Mouse (Mus musculus): ENCODE measurements around the gene Ezr.

The Ezr gene

DNA sequence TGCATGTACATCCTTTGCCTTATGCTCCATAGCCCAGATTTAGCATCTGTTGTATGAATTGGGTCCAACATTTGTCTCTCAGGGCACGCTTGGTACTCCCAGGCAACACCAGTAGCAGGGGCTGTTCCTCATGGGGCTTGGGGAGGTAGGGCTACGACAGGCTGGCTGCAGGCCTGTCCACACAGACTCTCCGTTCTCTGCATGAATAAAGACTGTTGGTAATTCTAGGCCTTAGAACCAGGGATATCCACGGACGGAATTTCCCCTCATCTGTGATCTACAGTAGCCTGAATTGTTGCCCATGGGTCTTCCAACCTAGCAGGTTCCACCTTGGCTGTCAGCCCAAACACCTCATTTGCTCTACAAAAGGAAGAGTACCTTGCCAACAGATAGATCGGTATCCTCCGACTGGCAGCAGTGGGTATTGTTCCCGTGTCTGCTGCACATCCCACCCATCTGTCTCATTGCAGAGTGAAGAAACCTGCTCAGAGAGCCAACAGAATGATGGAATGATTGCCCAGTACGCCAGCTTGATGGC lies 7.1 kb upstream of the Ezr start:
- no peak for DNase-seq (ENCODE audit: low read depth, low spot score)

DNA sequence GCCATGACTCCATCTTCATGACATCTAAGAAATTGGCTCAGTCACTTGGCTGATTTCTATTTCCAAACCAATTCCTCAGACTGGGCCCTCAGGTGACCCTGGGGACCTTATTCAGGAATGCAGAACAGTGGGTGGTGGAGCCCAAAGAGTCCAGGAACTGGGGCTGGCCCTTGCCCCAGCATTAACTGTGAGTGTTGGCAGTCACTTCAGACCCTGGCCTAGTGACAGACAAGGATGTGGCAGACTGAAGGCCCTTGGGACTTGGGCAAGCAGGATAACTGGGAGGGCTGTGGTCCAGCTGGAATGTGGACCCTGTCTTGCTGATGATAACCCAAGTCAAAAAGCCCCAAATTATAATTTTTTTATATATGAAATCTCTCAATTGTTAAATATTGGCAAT lies 6.5 kb upstream of the Ezr start:
- DNase-seq (ENCODE audit: low read depth, low spot score), result no peak

DNA sequence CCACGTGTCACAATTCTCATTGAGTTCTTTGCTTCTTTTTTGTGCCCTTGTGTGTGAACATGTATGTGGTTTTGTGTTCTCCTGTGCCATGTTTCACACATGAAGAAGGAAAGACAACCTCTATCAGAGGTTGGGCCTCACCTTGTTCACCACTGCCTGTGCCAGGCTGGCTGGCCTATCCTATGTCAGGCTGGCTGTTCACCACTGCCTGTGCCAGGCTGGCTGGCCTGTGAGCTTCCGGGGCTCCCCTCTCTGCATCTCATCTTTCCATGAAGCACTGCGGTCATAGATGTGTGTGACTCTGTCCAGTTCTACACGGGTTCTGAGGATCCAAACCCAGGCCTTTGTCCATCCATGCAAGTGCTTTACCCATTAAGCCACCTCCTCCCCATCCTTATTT lies 4.7 kb upstream of the Ezr start:
- DNase-seq (ENCODE audit: low read depth, low spot score), result no peak

DNA sequence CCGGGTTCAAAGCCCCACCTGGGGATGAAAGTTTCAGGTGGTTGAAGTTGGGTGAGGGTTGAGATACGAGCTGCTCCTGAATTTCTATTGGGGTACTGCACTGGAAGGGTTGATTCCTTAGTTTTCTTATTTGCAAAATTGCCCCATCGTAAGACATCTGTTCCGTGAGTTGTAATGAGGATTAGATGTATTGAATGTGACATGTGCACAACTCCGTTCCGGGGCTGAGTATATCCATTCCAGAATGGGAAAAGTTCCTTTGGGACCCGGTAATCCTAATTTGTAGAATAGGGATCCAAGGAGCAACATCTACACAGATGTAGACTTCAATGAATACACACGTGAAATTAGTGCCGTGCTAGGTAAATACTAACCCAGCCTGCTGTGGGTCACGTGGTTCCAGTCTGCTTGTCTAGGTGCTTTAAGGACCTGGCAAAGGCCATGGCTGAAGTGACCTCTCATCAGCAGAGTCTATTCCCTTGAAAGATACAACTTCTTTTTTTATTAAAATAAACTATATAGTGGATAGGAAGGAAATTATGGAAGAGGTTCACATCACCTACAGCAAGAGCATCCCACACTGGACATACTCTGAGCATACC lies 1.3 kb upstream of the Ezr start:
- no peak for DNase-seq (ENCODE audit: low read depth, low spot score)

GRCm38 (mm10) chr17:6783006-6783661 lies 550 bp upstream of the Ezr start:
- DNase-seq (ENCODE audit: low read depth, low spot score), result no peak

DNA sequence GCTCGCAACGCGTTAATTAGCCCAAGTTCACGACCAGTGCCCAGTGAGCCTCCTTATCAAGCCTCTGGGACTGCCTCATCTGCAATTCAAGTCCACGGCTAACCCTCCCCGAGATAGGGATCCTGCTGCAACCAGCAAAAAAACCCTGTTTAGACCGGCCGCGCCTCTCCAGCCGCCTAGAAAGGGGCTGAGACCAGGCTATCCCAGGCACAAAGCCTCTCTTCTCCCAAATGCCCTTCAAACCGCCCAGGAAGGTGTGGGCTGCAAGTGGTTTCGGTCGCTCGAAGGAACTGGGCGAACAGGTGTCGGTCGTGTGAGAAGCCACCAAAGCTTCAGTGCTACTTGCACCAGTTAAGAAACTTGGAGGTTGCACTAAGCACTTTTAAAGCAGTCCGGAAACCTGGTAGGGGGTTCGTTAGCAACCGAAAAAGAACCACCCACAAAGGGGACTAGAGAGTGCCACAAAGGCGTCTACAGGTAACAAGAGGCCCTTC lies 504 bp downstream of the Ezr start:
- no peak for DNase-seq (ENCODE audit: low read depth, low spot score)

GRCm38 (mm10) chr17:6781273-6781672 lies 1.3 kb downstream of the Ezr start:
- DNase-seq (ENCODE audit: low read depth, low spot score), result no peak

DNA sequence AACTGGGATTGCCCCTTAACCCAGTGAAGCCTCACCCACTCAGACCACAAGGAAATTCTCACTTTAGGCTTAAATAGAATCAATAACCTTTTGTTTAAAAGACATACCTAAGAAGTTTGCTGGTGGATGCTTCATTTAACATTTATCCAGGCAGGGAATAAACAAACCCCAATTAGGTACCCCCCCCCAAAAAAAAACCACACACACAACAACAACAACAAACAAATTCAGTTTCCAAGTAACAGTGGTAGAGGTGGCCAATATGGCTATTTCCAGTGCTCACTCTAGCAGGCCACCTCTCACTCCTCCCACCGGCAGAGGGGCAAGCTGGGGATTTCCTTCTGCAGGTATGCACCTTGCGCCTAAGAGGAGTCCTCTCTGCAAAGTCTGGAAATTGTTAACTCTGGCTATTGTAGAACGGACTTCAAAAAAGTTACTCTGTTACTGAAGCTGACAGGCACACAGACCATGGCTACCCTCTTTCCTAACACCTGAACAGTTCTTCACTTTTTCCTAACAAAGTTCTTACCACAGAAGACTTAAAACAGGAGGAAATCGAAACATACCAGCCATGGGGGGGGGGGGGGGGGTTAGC lies 2.0 kb downstream of the Ezr start:
- DNase-seq (ENCODE audit: low read depth, low spot score), result no peak

- DNase-seq (ENCODE audit: low read depth, low spot score), result no peak
Observed at GRCm38 (mm10) chr17:6779632-6780031, 3.0 kb downstream of the Ezr start.

DNA sequence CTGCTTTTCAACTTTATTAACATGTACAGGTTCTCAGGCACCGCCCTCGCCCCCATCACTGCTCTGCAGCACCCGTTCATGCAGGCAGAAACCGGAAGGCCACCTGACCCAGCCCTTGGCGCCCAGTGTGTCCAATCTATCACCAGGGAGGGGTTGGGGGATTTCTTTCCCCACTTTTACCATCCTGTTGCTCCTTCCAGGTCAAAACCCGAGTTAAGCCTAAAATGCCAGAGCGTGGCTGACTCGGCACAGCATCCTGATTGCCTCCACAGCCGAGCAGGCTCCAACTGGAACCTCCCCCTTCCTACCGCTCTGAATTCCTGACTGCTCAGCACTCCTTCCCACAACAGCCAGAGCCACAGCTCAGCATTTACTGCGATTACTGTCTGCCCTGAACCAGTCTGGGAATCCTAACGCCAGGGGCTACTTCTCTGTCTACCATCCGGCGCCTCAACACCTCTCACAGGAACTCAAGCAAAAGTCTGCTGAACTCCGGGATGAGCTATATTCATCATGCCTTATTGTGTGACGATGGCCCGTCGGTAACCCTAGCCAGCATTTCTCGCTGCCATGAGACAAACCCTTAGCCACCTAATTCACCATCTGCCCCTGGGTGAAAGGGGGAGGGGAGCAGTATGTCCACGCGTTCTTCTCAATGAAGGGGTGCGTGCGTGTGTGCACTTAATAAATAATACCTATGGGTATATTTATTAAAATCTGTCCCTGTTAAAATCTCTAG lies 3.6 kb downstream of the Ezr start:
- DNase-seq (ENCODE audit: low read depth, low spot score), result no peak

DNA sequence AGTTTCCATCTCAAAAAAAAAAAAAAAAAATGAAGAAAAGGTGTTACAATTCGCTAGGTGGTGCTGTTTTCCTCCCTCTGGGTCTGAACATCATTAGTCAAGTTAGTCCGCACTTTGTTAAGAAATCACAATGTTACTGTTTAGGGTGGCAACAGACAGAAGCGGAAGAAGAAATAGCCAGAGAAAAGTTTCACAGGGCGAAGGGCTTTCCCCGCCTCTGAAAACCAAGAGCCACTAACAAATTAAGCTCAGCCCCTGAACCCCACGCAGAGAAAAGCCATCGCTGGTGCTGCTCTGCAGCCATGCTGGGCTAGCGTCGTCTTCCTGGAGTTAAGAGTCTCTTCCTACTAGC lies 4.3 kb downstream of the Ezr start:
- DNase-seq (ENCODE audit: low read depth, low spot score), result no peak

- DNase-seq (ENCODE audit: low read depth, low spot score), result no peak
Observed at GRCm38 (mm10) chr17:6777629-6778331, 4.8 kb downstream of the Ezr start.

- no peak for DNase-seq (ENCODE audit: low read depth, low spot score)
Observed at GRCm38 (mm10) chr17:6777061-6777460, 5.5 kb downstream of the Ezr start.

- no peak for DNase-seq (ENCODE audit: low read depth, low spot score)
Observed at GRCm38 (mm10) chr17:6776576-6776975, 6.0 kb downstream of the Ezr start.

DNA sequence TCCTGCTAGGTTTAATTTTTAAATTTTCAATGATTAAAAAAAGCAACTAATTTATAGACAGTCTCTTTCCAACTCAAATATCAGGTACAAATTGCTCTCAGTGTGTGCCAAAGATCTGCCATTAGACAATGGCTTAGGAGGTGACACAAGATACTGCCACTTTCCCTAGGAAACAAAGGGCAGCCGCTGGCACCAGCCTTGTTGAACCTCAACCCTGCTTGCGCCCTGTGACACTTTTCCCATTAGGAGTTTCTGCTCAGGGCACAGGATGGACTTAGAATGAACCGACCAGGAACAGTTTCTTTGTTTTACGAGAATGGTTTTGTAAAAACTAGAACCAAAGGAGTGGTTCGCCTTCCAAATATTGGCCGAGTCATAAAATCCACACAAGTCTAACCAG lies 6.5 kb downstream of the Ezr start:
- DNase-seq (ENCODE audit: low read depth, low spot score), result no peak

- DNase-seq (ENCODE audit: low read depth, low spot score), result no peak
Observed at GRCm38 (mm10) chr17:6775671-6776070, 6.9 kb downstream of the Ezr start.

- DNase-seq (ENCODE audit: low read depth, low spot score), result no peak
Observed at GRCm38 (mm10) chr17:6775221-6775620, 7.4 kb downstream of the Ezr start.

DNA sequence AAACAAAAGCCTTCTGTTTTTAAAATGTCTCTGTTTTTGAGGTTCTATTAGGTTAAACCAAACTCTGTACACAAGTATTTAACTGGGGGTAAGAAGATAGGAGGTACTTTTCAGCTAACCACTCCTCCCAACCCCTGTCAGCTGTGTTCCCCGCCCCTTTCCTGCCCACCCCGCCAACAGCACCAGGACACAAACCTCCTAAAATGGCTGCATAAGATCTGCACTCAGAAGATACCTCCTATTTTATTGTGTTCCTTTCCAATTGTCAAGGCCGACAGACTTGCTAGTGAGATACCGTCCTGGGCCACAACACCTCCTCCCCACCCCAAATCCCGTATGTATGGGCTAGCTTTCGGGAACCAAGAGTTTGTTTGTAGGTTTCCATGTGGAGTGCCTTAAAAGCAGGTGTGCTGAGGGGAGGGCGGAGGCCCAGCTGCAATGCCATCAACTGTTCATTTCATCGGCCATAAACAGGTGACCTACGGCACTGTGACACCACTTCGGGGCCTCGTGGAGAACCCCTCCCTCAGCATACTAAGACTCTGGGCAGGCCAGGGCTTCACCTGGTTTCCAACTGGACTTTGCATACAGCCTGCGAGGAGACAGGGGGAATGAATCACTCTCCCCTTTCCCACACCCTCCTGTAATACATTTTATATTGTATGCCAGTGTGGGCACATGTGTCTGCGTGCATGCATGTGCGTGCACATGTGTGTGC lies 9.2 kb downstream of the Ezr start:
- DNase-seq (ENCODE audit: low read depth, low spot score), result no peak

DNA sequence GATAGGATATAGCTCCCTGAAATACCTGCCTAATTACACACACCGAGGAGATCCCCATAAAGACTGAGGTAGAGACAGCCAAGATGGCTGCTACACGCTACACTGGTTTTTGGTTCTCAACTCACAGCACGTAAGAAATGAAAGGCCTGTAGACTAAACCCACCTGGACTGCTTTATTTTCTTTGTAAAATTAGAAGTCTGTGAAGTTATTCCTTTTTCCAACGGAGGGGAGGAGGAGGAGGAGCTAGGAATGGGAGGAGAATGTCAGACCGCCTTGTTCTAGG lies 10.2 kb downstream of the Ezr start:
- DNase-seq (ENCODE audit: low read depth, low spot score), result no peak

DNA sequence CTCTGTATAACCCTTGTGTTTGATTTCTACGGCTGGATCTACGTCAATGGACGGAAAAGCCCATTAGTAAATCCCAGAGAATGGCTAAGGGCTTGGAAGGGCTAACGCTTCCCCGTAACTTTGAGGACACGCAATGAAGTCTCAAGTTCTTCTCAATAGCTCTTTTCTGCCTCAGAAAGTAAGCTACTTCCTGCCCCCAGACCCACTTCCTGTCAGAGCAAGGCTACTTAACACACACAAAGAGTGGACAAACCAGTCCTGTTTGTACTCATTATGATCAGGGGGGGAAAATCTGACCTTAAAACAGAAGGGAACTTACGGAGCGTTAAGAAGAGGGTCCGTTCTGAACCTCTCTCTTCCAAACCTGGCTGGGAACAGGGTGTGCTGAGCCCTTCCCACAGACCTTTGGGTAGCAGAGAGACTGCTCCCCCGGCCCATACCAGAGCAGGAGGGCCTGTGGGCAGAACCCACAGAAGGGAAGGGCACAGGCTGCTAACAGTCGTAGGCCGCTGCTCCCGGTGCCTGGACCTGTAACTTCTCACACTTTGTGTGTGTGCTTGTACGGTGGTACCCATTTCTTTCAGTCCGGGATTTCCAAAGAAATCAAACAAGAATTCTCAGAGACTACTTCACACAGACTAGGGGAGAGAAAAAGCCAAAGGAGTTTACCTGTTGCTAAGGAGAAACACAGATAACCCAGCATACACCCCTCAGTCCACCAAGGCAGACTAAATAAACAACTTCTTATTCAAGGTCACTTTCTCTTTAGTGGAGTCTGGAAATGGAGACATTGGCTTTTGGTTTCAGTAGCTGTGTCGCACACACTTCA lies 10.7 kb downstream of the Ezr start:
- DNase-seq (ENCODE audit: low read depth, low spot score), result no peak

Data from brain, embryonic 18.5 days (tissue).